Mouse (Mus musculus): ENCODE measurements at regions not wholly inside any gene's neighbourhood (a gene's known extent, or its start where the extent isn't known, plus 50 kb on each side); places are given as distances from the start of the nearest gene placed in this dataset.
A peak's percentile ranks its signal among the peaks of the same experiment; 100 is the strongest.

GRCm38 (mm10) chr2:128304063-128304712, 178.3 kb downstream of the Bcl2l11 start:
- Histone ChIP-seq H3K4me2 (ENCODE audit: low read depth) (no peak overlapping the region), H3K27me3 (ENCODE audit: control insufficient read depth, insufficient read depth, insufficient read length) (no peaks in the 10 kb centered on the region), H3ac (ENCODE audit: control insufficient read depth, insufficient read length) (no peak overlapping the region), H3K79me2 (ENCODE audit: control insufficient read depth, insufficient read depth) (no peaks in the 10 kb centered on the region), H3K36me3 (ENCODE audit: control insufficient read depth, insufficient read depth) (no peaks in the 10 kb centered on the region), H3K4me3 (no peak overlapping the region)
- TF ChIP-seq MYOD1 (IDR thresholded peaks at IDR 0.05; ENCODE audit: control insufficient read depth in 1 of 3, insufficient read length in 2 of 3, low read depth in 2 of 3) (no peak), TCF3 (IDR thresholded peaks at IDR 0.05; ENCODE audit: insufficient read length, low read depth) (no peak), REST (IDR thresholded peaks at IDR 0.05; ENCODE audit: insufficient read depth, insufficient read length) (no peak), MAX (IDR thresholded peaks at IDR 0.05; ENCODE audit: low read depth) (no peak), USF1 (IDR thresholded peaks at IDR 0.05; ENCODE audit: low read depth) (no peak), SRF (IDR thresholded peaks at IDR 0.05; ENCODE audit: control insufficient read depth, insufficient read length, low read depth) (no peak), TCF12 (IDR thresholded peaks at IDR 0.05; ENCODE audit: insufficient read depth, poor library complexity, severe bottlenecking) (no peak)

- no peaks in the 10 kb centered on the region for H3K79me2 ChIP-seq (ENCODE audit: control insufficient read depth, insufficient read depth)
- no peak for TF ChIP-seq CEBPB (IDR thresholded peaks at IDR 0.05; ENCODE audit: insufficient read depth, poor library complexity, severe bottlenecking)
- no peak for TF ChIP-seq POLR2A (IDR thresholded peaks at IDR 0.05; ENCODE audit: insufficient read length, low read depth)
- TF ChIP-seq MYOD1 (IDR thresholded peaks at IDR 0.05; ENCODE audit: control insufficient read depth in 1 of 3, insufficient read length in 2 of 3, low read depth in 2 of 3) = no peak
- TF ChIP-seq SRF (IDR thresholded peaks at IDR 0.05; ENCODE audit: control insufficient read depth, insufficient read length, low read depth) = no peak
- no peak for TF ChIP-seq TCF12 (IDR thresholded peaks at IDR 0.05; ENCODE audit: insufficient read depth, poor library complexity, severe bottlenecking)
- no peak for TF ChIP-seq TCF3 (IDR thresholded peaks at IDR 0.05; ENCODE audit: insufficient read length, low read depth)
Observed at GRCm38 (mm10) chr2:128306693-128307092, 180.9 kb downstream of the Bcl2l11 start.

DNA sequence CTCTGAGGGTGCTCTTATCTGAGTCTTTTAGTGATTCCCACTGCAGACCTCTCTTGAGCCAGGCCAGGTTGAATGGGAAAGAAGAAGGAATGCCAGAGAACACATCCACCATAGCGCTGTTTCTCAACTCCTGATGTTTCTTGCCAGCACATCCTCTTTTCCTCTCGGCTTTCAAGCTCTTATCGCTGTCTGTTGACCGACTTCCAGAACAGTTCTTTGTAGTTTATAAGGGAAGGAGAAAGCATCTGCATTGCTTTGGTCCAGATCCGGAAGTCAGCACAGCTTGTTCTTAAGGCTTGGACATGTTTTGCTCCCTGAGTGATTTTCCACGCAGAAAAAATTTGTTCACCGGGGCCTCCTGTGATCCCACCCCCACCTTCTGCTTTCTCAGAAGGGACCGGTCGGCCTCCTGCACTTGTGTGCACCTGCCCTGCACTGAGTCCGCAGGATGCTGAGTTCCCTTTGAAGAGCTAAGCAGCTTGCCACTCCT, 183.7 kb downstream of the Bcl2l11 start:
- Histone ChIP-seq H3K79me2 (ENCODE audit: control insufficient read depth, insufficient read depth) (no peaks in the 10 kb centered on the region), H3K4me2 (ENCODE audit: low read depth) (peak overlapping the region; percentile 57), H3K4me3 (no peak overlapping the region), H3ac (ENCODE audit: control insufficient read depth, insufficient read length) (no peak overlapping the region), H3K36me3 (ENCODE audit: control insufficient read depth, insufficient read depth) (no peaks in the 10 kb centered on the region), H3K27me3 (ENCODE audit: control insufficient read depth, insufficient read depth, insufficient read length) (no peaks in the 10 kb centered on the region)
- TF ChIP-seq MYOG (IDR thresholded peaks at IDR 0.05; ENCODE audit: control insufficient read depth in 1 of 3, insufficient read depth in 1 of 3, insufficient read length in 2 of 3, low read depth in 2 of 3) (no peak), REST (IDR thresholded peaks at IDR 0.05; ENCODE audit: insufficient read depth, insufficient read length) (no peak), MYOD1 (IDR thresholded peaks at IDR 0.05; ENCODE audit: control insufficient read depth in 1 of 3, insufficient read length in 2 of 3, low read depth in 2 of 3) (no peak)

More at GRCm38 (mm10) chr2:128306693-128307092, 180.9 kb downstream of the Bcl2l11 start:
- no peaks in the 10 kb centered on the region for H3K36me3 ChIP-seq (ENCODE audit: control insufficient read depth, insufficient read depth)
- no peak overlapping the region for H3K4me2 ChIP-seq (ENCODE audit: low read depth)
- no peak overlapping the region for H3K4me3 ChIP-seq
- no peak overlapping the region for H3ac ChIP-seq (ENCODE audit: control insufficient read depth, insufficient read length)
- no peaks in the 10 kb centered on the region for H3K27me3 ChIP-seq (ENCODE audit: control insufficient read depth, insufficient read depth, insufficient read length)

DNA sequence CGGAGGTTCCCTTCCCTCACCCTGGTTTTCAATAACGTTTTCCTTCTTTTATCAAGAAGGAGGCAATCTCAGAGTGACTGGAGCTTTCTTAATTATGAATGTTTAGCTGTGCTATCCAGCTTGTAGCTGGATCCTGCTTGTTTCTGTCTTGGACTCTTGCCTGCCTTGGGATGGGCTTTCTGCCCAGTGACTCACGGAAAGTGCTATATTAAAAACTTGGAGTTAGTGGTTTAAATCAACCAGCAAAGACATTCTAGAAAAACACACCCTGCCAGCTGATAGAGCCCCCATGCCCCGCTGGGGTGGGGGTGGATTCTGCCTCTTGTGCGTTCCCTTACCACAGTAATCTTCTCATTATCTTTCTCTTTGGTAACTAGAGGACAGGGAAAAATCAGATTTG, 184.2 kb downstream of the Bcl2l11 start:
- Histone ChIP-seq H3ac (ENCODE audit: control insufficient read depth, insufficient read length) (no peak overlapping the region), H3K36me3 (ENCODE audit: control insufficient read depth, insufficient read depth) (no peaks in the 10 kb centered on the region), H3K4me3 (no peak overlapping the region), H3K4me2 (ENCODE audit: low read depth) (peak overlapping the region; percentile 57), H3K79me2 (ENCODE audit: control insufficient read depth, insufficient read depth) (no peaks in the 10 kb centered on the region), H3K27me3 (ENCODE audit: control insufficient read depth, insufficient read depth, insufficient read length) (no peaks in the 10 kb centered on the region)
- TF ChIP-seq CEBPB (IDR thresholded peaks at IDR 0.05; ENCODE audit: insufficient read depth, poor library complexity, severe bottlenecking) (no peak), MYOG (IDR thresholded peaks at IDR 0.05; ENCODE audit: control insufficient read depth in 1 of 3, insufficient read depth in 1 of 3, insufficient read length in 2 of 3, low read depth in 2 of 3) (peak in 1 of 3 experiments; percentile 38), MYOD1 (IDR thresholded peaks at IDR 0.05; ENCODE audit: control insufficient read depth in 1 of 3, insufficient read length in 2 of 3, low read depth in 2 of 3) (peak in 1 of 3 experiments; percentile 27)

GRCm38 (mm10) chr2:128312084-128312594, 186.3 kb downstream of the Bcl2l11 start:
- Histone ChIP-seq H3ac (ENCODE audit: control insufficient read depth, insufficient read length) (no peak overlapping the region), H3K4me3 (no peak overlapping the region), H3K79me2 (ENCODE audit: control insufficient read depth, insufficient read depth) (no peaks in the 10 kb centered on the region), H3K4me2 (ENCODE audit: low read depth) (no peak overlapping the region), H3K27me3 (ENCODE audit: control insufficient read depth, insufficient read depth, insufficient read length) (no peaks in the 10 kb centered on the region), H3K36me3 (ENCODE audit: control insufficient read depth, insufficient read depth) (no peaks in the 10 kb centered on the region)
- no peak for TF ChIP-seq SRF (IDR thresholded peaks at IDR 0.05; ENCODE audit: control insufficient read depth, insufficient read length, low read depth)
- no peak for TF ChIP-seq POLR2AphosphoS2 (IDR thresholded peaks at IDR 0.05; ENCODE audit: insufficient read length, low read depth)
- TF ChIP-seq E2F4 (IDR thresholded peaks at IDR 0.05; ENCODE audit: insufficient read depth) = no peak
- TF ChIP-seq REST (IDR thresholded peaks at IDR 0.05; ENCODE audit: insufficient read depth, insufficient read length) = no peak
- TF ChIP-seq MYOG (IDR thresholded peaks at IDR 0.05; ENCODE audit: control insufficient read depth in 1 of 3, insufficient read depth in 1 of 3, insufficient read length in 2 of 3, low read depth in 2 of 3) = no peak
- TF ChIP-seq MYOD1 (IDR thresholded peaks at IDR 0.05; ENCODE audit: control insufficient read depth in 1 of 3, insufficient read length in 2 of 3, low read depth in 2 of 3) = no peak
- no peak for TF ChIP-seq POLR2A (IDR thresholded peaks at IDR 0.05; ENCODE audit: insufficient read length, low read depth)
